8 mouse cellular contexts compared by ENCODE assay signal in genomic region chr12:104617111-104617725, GRCm38 (mm10).
DNase-seq lines count a peak whose midpoint lies in the region; ATAC-seq lines count a peak whose summit lies in the region.

No protein-coding gene starts in this region.

- H3K27ac ChIP-seq in forebrain, embryonic 14.5 days (ENCODE audit: low read depth, low read length): peak overlapping the region; percentile 84; the same call in 1 of the 2 replicates
- no peak overlapping the region for H3K27ac ChIP-seq in intestine, embryonic 16.5 days (ENCODE audit: low read length)

- 7% methylated on average over 17 of the region's 17 CpGs for WGBS in forebrain, embryonic 14.5 days
- WGBS in intestine, embryonic 16.5 days: 15% methylated on average over 17 of the region's 17 CpGs

- H3K27me3 ChIP-seq in forebrain, embryonic 14.5 days (replicated peaks; ENCODE audit: control insufficient read depth, insufficient read depth, low read length): no peaks in the 10 kb centered on the region
- no peaks in the 10 kb centered on the region for H3K27me3 ChIP-seq in intestine, embryonic 16.5 days (replicated peaks; ENCODE audit: control insufficient read depth, insufficient read depth, low read length)

- H3K4me1 ChIP-seq in forebrain, embryonic 14.5 days (ENCODE audit: control insufficient read depth, insufficient read depth, low read length): no peaks in the 10 kb centered on the region
- no peaks in the 10 kb centered on the region for H3K4me1 ChIP-seq in intestine, embryonic 16.5 days (ENCODE audit: control insufficient read depth, insufficient read depth, low read length)

- ATAC-seq in forebrain, embryonic 14.5 days: peak; percentile 95
- peak; percentile 72 for ATAC-seq in intestine, embryonic 16.5 days

- H3K36me3 ChIP-seq in forebrain, embryonic 14.5 days (ENCODE audit: control insufficient read depth, insufficient read depth, low read length): no peaks in the 10 kb centered on the region
- H3K36me3 ChIP-seq in intestine, embryonic 16.5 days (ENCODE audit: control insufficient read depth, insufficient read depth, low read length): no peaks in the 10 kb centered on the region

- peak overlapping the region; percentile 19 for H3K4me3 ChIP-seq in forebrain, embryonic 14.5 days (ENCODE audit: low read depth, low read length)
- peak overlapping the region; percentile 14; the same call in 1 of the 2 replicates for H3K4me3 ChIP-seq in intestine, embryonic 16.5 days (ENCODE audit: low read length)

- intact Hi-C loops in left cerebral cortex, postnatal 36 days (cut with DNase I): loop anchor here (10.0 kb wide), 1 partner anchor 142 kb away; the partner anchor contains the start of gene Gsc

- H3K9ac ChIP-seq in forebrain, embryonic 14.5 days (ENCODE audit: low read length): peak overlapping the region; percentile 40; the same call in 1 of the 2 replicates
- H3K9ac ChIP-seq in intestine, embryonic 16.5 days (ENCODE audit: low read depth, low read length): no peak overlapping the region

- DNase-seq in urinary bladder, postnatal 14 days (ENCODE audit: low spot score): peak; percentile 15
- DNase-seq in urinary bladder, adult 2 months (ENCODE audit: low spot score): no peak
- DNase-seq in forebrain, embryonic 14.5 days (ENCODE audit: low spot score): peak; percentile 94
- peak; percentile 61 to 65 for DNase-seq in left cerebral cortex, postnatal 36 days (ENCODE audit: low spot score in 2 of 2)
- peak; percentile 77 for DNase-seq in neural tube, embryonic 10.5 days (ENCODE audit: extremely low spot score, low spot score)
- DNase-seq in spleen, postnatal 14 days (ENCODE audit: low spot score in 2 of 2): no peak
- DNase-seq in spleen, adult 18-20 months: no peak

- H3K9me3 ChIP-seq in forebrain, embryonic 14.5 days (replicated peaks; ENCODE audit: control insufficient read depth, low read length): no peaks in the 10 kb centered on the region
- no peaks in the 10 kb centered on the region for H3K9me3 ChIP-seq in intestine, embryonic 16.5 days (ENCODE audit: control insufficient read depth, low read length)

- peak overlapping the region; percentile 50 for H3K4me2 ChIP-seq in forebrain, embryonic 14.5 days (ENCODE audit: low read length)
- peak overlapping the region; percentile 44 for H3K4me2 ChIP-seq in intestine, embryonic 16.5 days (ENCODE audit: low read depth, low read length)

Comparison
In these comparisons a context has a peak if more than half of its experiments do, and no peak if none do; other contexts are left out.
1. DNase-seq: peak in urinary bladder, postnatal 14 days (single experiment), forebrain, embryonic 14.5 days (single experiment), left cerebral cortex, postnatal 36 days (2 of 2) and neural tube, embryonic 10.5 days (single experiment); none in urinary bladder, adult 2 months (single experiment), spleen, postnatal 14 days (0 of 2) and spleen, adult 18-20 months (0 of 2).